ENCODE assay signal across 9 mouse cellular contexts in genomic region chr2:158179370-158180111, GRCm38 (mm10). TPM values are rescaled to one million over a fixed set of nuclear protein-coding genes. Genes with fewer than 3 reads are reported as not detected.
DNase-seq lines count a peak whose midpoint lies in the region; ATAC-seq and TF ChIP-seq lines count a peak whose summit lies in the region.
"Had no signal": no experiment of that assay in that cellular context is flagged by ENCODE, and none has a peak within 500 bp of the region (broad histone marks: within the 10 kb centered on the region; RNA-seq: fewer than 3 reads in every experiment).

No protein-coding gene starts in this region.

- no peaks in the 10 kb centered on the region for H3K36me3 ChIP-seq in hindbrain, embryonic 12.5 days
- H3K36me3 ChIP-seq in liver, embryonic 16.5 days (ENCODE audit: control insufficient read depth, insufficient read depth): no peaks in the 10 kb centered on the region
- H3K36me3 ChIP-seq in stomach, postnatal 0 days (ENCODE audit: control insufficient read depth, insufficient read depth, low read length): no peaks in the 10 kb centered on the region

- 17% methylated on average over 18 of the region's 18 CpGs for WGBS in hindbrain, embryonic 12.5 days
- 30% methylated on average over 18 of the region's 18 CpGs for WGBS in liver, embryonic 16.5 days (ENCODE audit: insufficient replicate concordance)
- 18% methylated on average over 18 of the region's 18 CpGs for WGBS in stomach, postnatal 0 days

- TF ChIP-seq EP300 in stomach, postnatal 0 days (optimal IDR thresholded peaks at IDR 0.05): no peak

- H3K27ac ChIP-seq in hindbrain, embryonic 12.5 days: no peak overlapping the region
- no peak overlapping the region for H3K27ac ChIP-seq in liver, embryonic 16.5 days (ENCODE audit: low read length)
- H3K27ac ChIP-seq in stomach, postnatal 0 days (replicated peaks): peak overlapping the region; percentile 61
- H3K27ac ChIP-seq: macrophage had no signal

- no peaks in the 10 kb centered on the region for H3K9me3 ChIP-seq in hindbrain, embryonic 12.5 days (replicated peaks)
- H3K9me3 ChIP-seq in liver, embryonic 16.5 days (replicated peaks; ENCODE audit: control insufficient read depth, low read length): no peaks in the 10 kb centered on the region
- no peaks in the 10 kb centered on the region for H3K9me3 ChIP-seq in stomach, postnatal 0 days (ENCODE audit: control insufficient read depth, low read length)

- H3K9ac ChIP-seq in hindbrain, embryonic 12.5 days: 0 out of 2 replicates have a peak overlapping the region, but pooled peaks have one; percentile 29
- H3K9ac ChIP-seq in liver, embryonic 16.5 days (ENCODE audit: low read depth, low read length): no peak overlapping the region
- H3K9ac ChIP-seq in stomach, postnatal 0 days (ENCODE audit: low read length): peak overlapping the region; percentile 27; the same call in 1 of the 2 replicates

- peak overlapping the region; percentile 45 for H3K4me2 ChIP-seq in hindbrain, embryonic 12.5 days (replicated peaks)
- H3K4me2 ChIP-seq in liver, embryonic 16.5 days (ENCODE audit: low read depth, low read length): peak overlapping the region; percentile 48
- H3K4me2 ChIP-seq in stomach, postnatal 0 days (replicated peaks; ENCODE audit: low read depth): peak overlapping the region; percentile 47

- H3K4me1 ChIP-seq in hindbrain, embryonic 12.5 days: peaks cover 20% of the 10 kb centered on the region
- H3K4me1 ChIP-seq in liver, embryonic 16.5 days (ENCODE audit: control insufficient read depth, low read depth, low read length): peaks cover 27% of the 10 kb centered on the region
- H3K4me1 ChIP-seq in stomach, postnatal 0 days (replicated peaks; ENCODE audit: control insufficient read depth, insufficient read depth): no peaks in the 10 kb centered on the region

- peak; percentile 44 for DNase-seq in urinary bladder, postnatal 14 days (ENCODE audit: low spot score)
- no peak for DNase-seq in urinary bladder, adult 18-20 months (ENCODE audit: low spot score in 2 of 2)
- peak; percentile 62 for DNase-seq in gastrocnemius, adult 18-20 months (ENCODE audit: low spot score)
- peak; percentile 41 for DNase-seq in stomach, postnatal 0 days (ENCODE audit: low spot score)

- peak overlapping the region; percentile 23 for H3K4me3 ChIP-seq in hindbrain, embryonic 12.5 days
- H3K4me3 ChIP-seq in liver, embryonic 16.5 days (ENCODE audit: low read depth, low read length): peak overlapping the region; percentile 6
- peak overlapping the region; percentile 26; the same call in 1 of the 2 replicates for H3K4me3 ChIP-seq in stomach, postnatal 0 days (ENCODE audit: low read depth, low read length)

- no peak for ATAC-seq in hindbrain, embryonic 12.5 days (ENCODE audit: low FRiP score)
- no peak for ATAC-seq in liver, embryonic 16.5 days (ENCODE audit: low read depth)
- peak; percentile 24; the same call in 1 of the 2 replicates for ATAC-seq in stomach, postnatal 0 days (ENCODE audit: low FRiP score, low TSS enrichment)
- no peak for ATAC-seq in erythroid progenitor cell, adult 5-6 weeks (replicated peaks; ENCODE audit: low FRiP score, poor library complexity, severe bottlenecking)
- no peak for ATAC-seq in frontal cortex, adult (ENCODE audit: low TSS enrichment)

- H3K27me3 ChIP-seq in hindbrain, embryonic 12.5 days: no peaks in the 10 kb centered on the region
- peaks cover 2% of the 10 kb centered on the region; the same call in 1 of the 2 replicates for H3K27me3 ChIP-seq in liver, embryonic 16.5 days (ENCODE audit: control insufficient read depth, insufficient read depth, low read depth, low read length)
- no peaks in the 10 kb centered on the region for H3K27me3 ChIP-seq in stomach, postnatal 0 days (ENCODE audit: control insufficient read depth, insufficient read depth, low read length)

- no peak for TF ChIP-seq CTCF in stomach, postnatal 0 days (IDR thresholded peaks at IDR 0.05; ENCODE audit: low read depth)

RNA-seq across cellular contexts. Expression of gene Tgm2, which starts 33.3 kb away (rescaled TPM):
- 10 to 100 TPM; 40.7 to 47.3 TPM for total RNA-seq in gastrocnemius, adult 18-20 months (2021)
- polyA plus RNA-seq in hindbrain, embryonic 12.5 days (2016; fragmentation: Nextera tagmentation; extraction: Ambion mirVana): 9.9 and 11.1 TPM in 2 replicates
- polyA plus RNA-seq in liver, embryonic 16.5 days (2015; fragmentation: Nextera tagmentation; extraction: Ambion mirVana): 66.2 and 74.3 TPM in 2 replicates
- 109 and 114 TPM in 2 replicates for polyA plus RNA-seq in stomach, postnatal 0 days (2015; fragmentation: Nextera tagmentation; extraction: Ambion mirVana)
- total RNA-seq in erythroid progenitor cell, adult 5-6 weeks (2015; ENCODE audit: low replicate concordance): 16.3 and 27.4 TPM in 2 replicates
- total RNA-seq in erythroid progenitor cell, adult 5-6 weeks (2017; ENCODE audit: low replicate concordance): 23.0 and 33.9 TPM in 2 replicates

RNA-seq across cellular contexts. Expression of gene D630003M21Rik, which starts 49.5 kb away (rescaled TPM):
- 1 to 10 TPM; 1.2 to 1.7 TPM for total RNA-seq in gastrocnemius, adult 18-20 months (2021)
- polyA plus RNA-seq in hindbrain, embryonic 12.5 days (2016; fragmentation: Nextera tagmentation; extraction: Ambion mirVana): 8.2 and 8.9 TPM in 2 replicates
- 0.69 and 0.78 TPM in 2 replicates for polyA plus RNA-seq in liver, embryonic 16.5 days (2015; fragmentation: Nextera tagmentation; extraction: Ambion mirVana)
- polyA plus RNA-seq in stomach, postnatal 0 days (2015; fragmentation: Nextera tagmentation; extraction: Ambion mirVana): 1.7 TPM in 2 replicates
- not detected in 2 replicates for total RNA-seq in erythroid progenitor cell, adult 5-6 weeks (2015; ENCODE audit: low replicate concordance)
- total RNA-seq in erythroid progenitor cell, adult 5-6 weeks (2017; ENCODE audit: low replicate concordance): not detected in 2 replicates
- polyA plus RNA-seq: macrophage had no signal

Comparison
In these comparisons a context has a peak if more than half of its experiments do, and no peak if none do; other contexts are left out.
1. DNase-seq: peak in urinary bladder, postnatal 14 days (single experiment), gastrocnemius, adult 18-20 months (single experiment) and stomach, postnatal 0 days (single experiment); none in urinary bladder, adult 18-20 months (0 of 2).
2. Peak in every context shown above with its lines, with median percentiles within 50 percentile points of each other: H3K4me2 ChIP-seq and H3K4me3 ChIP-seq.